Mouse (Mus musculus) layer of hippocampus, postnatal 36 days (tissue): ENCODE data around the gene Ehd2. TPM values are rescaled to one million over a fixed set of nuclear protein-coding genes. Genes with fewer than 3 reads are reported as not detected.
A peak's percentile ranks its signal among the peaks of the same experiment; 100 is the strongest.

Experiments
- DNase-seq, 2 experiments: peaks; one replicate each; pipeline ENCODE4 v3.0.0; 2022
- total RNA-seq, 2 experiments: library from RNA; stranded (reverse); gene quantifications; 2 replicates each; pipeline ENCODE4 v1.2.3; 2021

Gene Ehd2
- total RNA-seq, 2 experiments from 2014 or later = 4.1 to 5.8 TPM

GRCm38 (mm10) chr7:15974712-15975111, 7.3 kb upstream of the Ehd2 start:
- DNase-seq = peak; percentile 49 to 51

GRCm38 (mm10) chr7:15972247-15972646, 4.9 kb upstream of the Ehd2 start:
- no peak for DNase-seq

GRCm38 (mm10) chr7:15969674-15970073, 2.3 kb upstream of the Ehd2 start:
- no peak for DNase-seq

- no peak for DNase-seq
These were observed 955 bp upstream of the Ehd2 start for GRCm38 (mm10) chr7:15968322-15968721.

- DNase-seq = no peak
These were observed 878 bp downstream of the Ehd2 start for GRCm38 (mm10) chr7:15966489-15966888.

- no peak for DNase-seq
These were observed 3.3 kb downstream of the Ehd2 start for GRCm38 (mm10) chr7:15963798-15964652.

GRCm38 (mm10) chr7:15962311-15963288, 4.8 kb downstream of the Ehd2 start:
- DNase-seq = peak in 1 of 2 experiments; percentile 51

- DNase-seq = no peak
These were observed 5.6 kb downstream of the Ehd2 start for GRCm38 (mm10) chr7:15961798-15962197.

- DNase-seq = no peak
These were observed 6.1 kb downstream of the Ehd2 start for GRCm38 (mm10) chr7:15961239-15961638.

- DNase-seq = no peak
These were observed 6.7 kb downstream of the Ehd2 start for GRCm38 (mm10) chr7:15960691-15961090.

- no peak for DNase-seq
These were observed 11.2 kb downstream of the Ehd2 start for GRCm38 (mm10) chr7:15956143-15956542.

- DNase-seq = no peak
These were observed 11.9 kb downstream of the Ehd2 start for GRCm38 (mm10) chr7:15955509-15955908.

GRCm38 (mm10) chr7:15954978-15955443, 12.4 kb downstream of the Ehd2 start:
- no peak for DNase-seq

GRCm38 (mm10) chr7:15954436-15954835, 12.9 kb downstream of the Ehd2 start:
- DNase-seq = no peak

GRCm38 (mm10) chr7:15953307-15954074, 13.9 kb downstream of the Ehd2 start:
- DNase-seq = no peak

GRCm38 (mm10) chr7:15952416-15952815, 15.0 kb downstream of the Ehd2 start:
- DNase-seq = no peak

- no peak for DNase-seq
These were observed 17.4 kb downstream of the Ehd2 start for GRCm38 (mm10) chr7:15950008-15950407.

GRCm38 (mm10) chr7:15949216-15949790, 18.1 kb downstream of the Ehd2 start:
- DNase-seq = no peak

GRCm38 (mm10) chr7:15948381-15948941, 18.9 kb downstream of the Ehd2 start:
- peak; percentile 42 to 62 for DNase-seq

GRCm38 (mm10) chr7:15947653-15948260, 19.6 kb downstream of the Ehd2 start:
- no peak for DNase-seq
